Mouse (Mus musculus) spleen, postnatal 4 days (tissue): Measurements from ENCODE around the gene Pla2g12b.

Experiments
- DNase-seq, 2 experiments: peaks; one replicate each; pipeline ENCODE4 v3.0.0; 2022; ENCODE audit warnings: low spot score in 2 of 2

Pla2g12b gene

GRCm38 (mm10) chr10:59413711-59414110 is 10.3 kb downstream of the Pla2g12b start:
- DNase-seq = no peak

- no peak for DNase-seq
Observed at GRCm38 (mm10) chr10:59416623-59417022, 13.2 kb downstream of the Pla2g12b start.

- no peak for DNase-seq
Observed at GRCm38 (mm10) chr10:59419516-59419915, 16.1 kb downstream of the Pla2g12b start.

- DNase-seq = no peak
Observed at GRCm38 (mm10) chr10:59424453-59424852, 21.0 kb downstream of the Pla2g12b start.

GRCm38 (mm10) chr10:59425369-59425768 is 21.9 kb downstream of the Pla2g12b start:
- no peak for DNase-seq

- no peak for DNase-seq
Observed at GRCm38 (mm10) chr10:59426371-59426770, 22.9 kb downstream of the Pla2g12b start.

GRCm38 (mm10) chr10:59429448-59430135 is 26.1 kb downstream of the Pla2g12b start:
- DNase-seq = no peak

GRCm38 (mm10) chr10:59430701-59431218 is 27.3 kb downstream of the Pla2g12b start:
- no peak for DNase-seq

- DNase-seq = no peak
Observed at GRCm38 (mm10) chr10:59435746-59436145, 32.3 kb downstream of the Pla2g12b start.

GRCm38 (mm10) chr10:59438651-59439050 is 35.2 kb downstream of the Pla2g12b start:
- no peak for DNase-seq

- no peak for DNase-seq
Observed at GRCm38 (mm10) chr10:59439508-59439931, 36.1 kb downstream of the Pla2g12b start.

GRCm38 (mm10) chr10:59440177-59440576 is 36.7 kb downstream of the Pla2g12b start:
- DNase-seq = no peak

GRCm38 (mm10) chr10:59441735-59442134 is 38.3 kb downstream of the Pla2g12b start, which contains the start of gene Oit3:
Oit3 (minus strand) TSS chr10:59441778.
- DNase-seq = no peak

- no peak for DNase-seq
Observed at GRCm38 (mm10) chr10:59443212-59443611, 39.8 kb downstream of the Pla2g12b start.

GRCm38 (mm10) chr10:59444106-59444505 is 40.6 kb downstream of the Pla2g12b start:
- DNase-seq = no peak

- no peak for DNase-seq
Observed at GRCm38 (mm10) chr10:59444635-59445034, 41.2 kb downstream of the Pla2g12b start.

GRCm38 (mm10) chr10:59446911-59447437 is 43.5 kb downstream of the Pla2g12b start:
- no peak for DNase-seq

- no peak for DNase-seq
Observed at GRCm38 (mm10) chr10:59447546-59447945, 44.1 kb downstream of the Pla2g12b start.

GRCm38 (mm10) chr10:59451839-59452238 is 48.4 kb downstream of the Pla2g12b start:
- DNase-seq = no peak

GRCm38 (mm10) chr10:59454631-59455030 is 51.2 kb downstream of the Pla2g12b start:
- no peak for DNase-seq

GRCm38 (mm10) chr10:59459767-59460166 is 56.3 kb downstream of the Pla2g12b start:
- no peak for DNase-seq

GRCm38 (mm10) chr10:59462307-59462706 is 58.8 kb downstream of the Pla2g12b start:
- DNase-seq = no peak

- DNase-seq = no peak
Observed at GRCm38 (mm10) chr10:59465546-59465945, 62.1 kb downstream of the Pla2g12b start.
